Mouse (Mus musculus) CH12.LX (cell line): ENCODE results near the gene Thsd4. TPM values are rescaled to one million over a fixed set of nuclear protein-coding genes. Genes with fewer than 3 reads are reported as not detected.

Experiments used
- DNase-seq: peaks from one replicate; pipeline ENCODE4 v3.0.0-alpha.2; 2013; ENCODE audit errors: extremely low read depth
- H3K27ac ChIP-seq: 2 replicates; pipeline ENCODE4 v1.5.1; 2012; ENCODE audit warnings: low read depth, mild to moderate bottlenecking, control low read depth, moderate library complexity; ENCODE audit not compliant: insufficient read depth
- H3K27me3 ChIP-seq: replicated peaks from 2 replicates; pipeline ENCODE3; 2012; ENCODE audit warnings: inconsistent platforms
- H3K36me3 ChIP-seq, 2 experiments: replicated peaks in 1 of 2; 2 replicates each; pipeline versions ENCODE3 to v1.6.1; 2012; ENCODE audit warnings: inconsistent platforms in 1 of 2, low read length in 1 of 2, mild to moderate bottlenecking in 1 of 2, mixed read lengths in 1 of 2, moderate library complexity in 1 of 2; ENCODE audit not compliant: control insufficient read depth in 1 of 2, insufficient read depth in 1 of 2
- H3K4me1 ChIP-seq, 2 experiments: 2 replicates each; pipeline ENCODE4 v1.6.1; 2012; ENCODE audit warnings: inconsistent platforms in 1 of 2, moderate library complexity in 1 of 2; ENCODE audit not compliant: insufficient read depth in 2 of 2, control insufficient read depth in 1 of 2
- H3K4me2 ChIP-seq: 2 replicates; pipeline ENCODE4 v1.6.1; 2012; ENCODE audit warnings: low read depth, mild to moderate bottlenecking, control low read depth; ENCODE audit not compliant: poor library complexity, insufficient read depth, severe bottlenecking
- H3K4me3 ChIP-seq, 3 experiments: fragments of 150-350 bp in 1 of 3; sonication (generic) in 1 of 3; replicated peaks in 1 of 3; 2 replicates each; pipeline versions ENCODE3 to v1.5.1; 2011 to 2012; ENCODE audit warnings: low read depth in 2 of 3, low read length in 2 of 3, mild to moderate bottlenecking in 2 of 3, moderate library complexity in 2 of 3, control low read depth in 1 of 3, improper control_type of control experiment in 1 of 3, inconsistent platforms in 1 of 3, mixed read lengths in 1 of 3; ENCODE audit not compliant: poor library complexity in 1 of 3
- H3K79me2 ChIP-seq: replicated peaks from 2 replicates; pipeline ENCODE4 v1.6.1; 2012; ENCODE audit warnings: mild to moderate bottlenecking, moderate library complexity; ENCODE audit not compliant: control insufficient read depth, poor library complexity, insufficient read depth, severe bottlenecking; ENCODE audit errors: extremely low read depth
- H3K9ac ChIP-seq: 2 replicates; pipeline ENCODE4 v1.6.1; 2012; ENCODE audit warnings: low read depth, mild to moderate bottlenecking, control low read depth, moderate library complexity; ENCODE audit not compliant: insufficient read depth
- H3K9me3 ChIP-seq: replicated peaks from 2 replicates; pipeline ENCODE3; 2012; ENCODE audit warnings: low read length, inconsistent platforms, mixed read lengths
- BHLHE40 ChIP-seq: IDR thresholded peaks from 2 replicates; pipeline ENCODE4 v1.6.1; 2011; ENCODE audit warnings: mild to moderate bottlenecking, low read depth, low read length, improper control_type of control experiment
- CTCF ChIP-seq, 2 experiments: IDR thresholded peaks in 1 of 2; conservative IDR thresholded peaks in 1 of 2; 2 replicates each; pipeline ENCODE4 v1.5.1; 2011 to 2012; ENCODE audit warnings: low read depth in 2 of 2, low read length in 2 of 2, improper control_type of control experiment in 1 of 2, inconsistent platforms in 1 of 2, mild to moderate bottlenecking in 1 of 2, moderate library complexity in 1 of 2
- E2F4 ChIP-seq: IDR thresholded peaks from 2 replicates; pipeline ENCODE4 v1.6.1; 2011; ENCODE audit warnings: low read depth, low read length, improper control_type of control experiment; ENCODE audit not compliant: insufficient replicate concordance
- EP300 ChIP-seq: IDR thresholded peaks from 2 replicates; pipeline ENCODE4 v1.6.1; 2011; ENCODE audit warnings: low read length, improper control_type of control experiment
- ETS1 ChIP-seq: conservative IDR thresholded peaks from 2 replicates; pipeline ENCODE4 v1.6.1; 2012; ENCODE audit warnings: low read depth, mild to moderate bottlenecking, inconsistent platforms, low read length, improper control_type of control experiment, moderate library complexity
- GABPA ChIP-seq: IDR thresholded peaks from 2 replicates; pipeline ENCODE4 v1.6.1; 2012; ENCODE audit warnings: low read depth, low read length, improper control_type of control experiment, inconsistent platforms; ENCODE audit not compliant: insufficient replicate concordance
- IRF4 ChIP-seq: IDR thresholded peaks from 2 replicates; pipeline ENCODE4 v1.6.1; 2014; ENCODE audit warnings: low read depth, mild to moderate bottlenecking, inconsistent platforms, low read length, improper control_type of control experiment
- KAT2A ChIP-seq: IDR thresholded peaks from 2 replicates; pipeline ENCODE4 v1.6.1; 2012; ENCODE audit warnings: low read length, improper control_type of control experiment, inconsistent platforms; ENCODE audit not compliant: insufficient replicate concordance
- MXI1 ChIP-seq: IDR thresholded peaks from 2 replicates; pipeline ENCODE4 v1.6.1; 2011; ENCODE audit warnings: mild to moderate bottlenecking, low read depth, low read length, improper control_type of control experiment
- MYC ChIP-seq: IDR thresholded peaks from 2 replicates; pipeline ENCODE4 v1.6.1; 2011; ENCODE audit warnings: low read depth, mild to moderate bottlenecking, improper control_type of control experiment, low read length
- NELFE ChIP-seq: IDR thresholded peaks from 2 replicates; pipeline ENCODE4 v1.6.1; 2011; ENCODE audit warnings: low read depth, low read length, improper control_type of control experiment
- RAD21 ChIP-seq: IDR thresholded peaks from 2 replicates; pipeline ENCODE4 v1.6.1; 2011; ENCODE audit warnings: low read depth, mild to moderate bottlenecking, low read length, improper control_type of control experiment, moderate library complexity
- SMC3 ChIP-seq: IDR thresholded peaks from 2 replicates; pipeline ENCODE4 v1.6.1; 2011; ENCODE audit warnings: low read depth, low read length, improper control_type of control experiment
- TBP ChIP-seq: conservative IDR thresholded peaks from 2 replicates; pipeline ENCODE4 v1.6.1; 2011; ENCODE audit warnings: low read depth, low read length, improper control_type of control experiment
- dilution Hi-C: fragments of 300-500 bp; cut with MboI; formaldehyde crosslinking; loops from 2 replicates; pipeline ENCODE4 v1.14.3; 2020; ENCODE audit warnings: low sequenced_read_pairs; ENCODE audit not compliant: extremely low pct_unique_long_range_greater_than_20kb, extremely low pct_ligation_motif_present
- in situ Hi-C: fragments of 300-500 bp; cut with MboI; formaldehyde crosslinking; loops from 3 replicates; pipeline ENCODE4 v1.14.3; 2019; ENCODE audit warnings: low sequenced_read_pairs, low pct_ligation_motif_present, low pct_unique_long_range_greater_than_20kb, mixed read lengths
- polyA plus RNA-seq: library from polyadenylated mRNA; unstranded; fragments of >175 nt; gene quantifications from 2 replicates; pipeline ENCODE4 v1.2.1, GENCODE M21; 2012; ENCODE audit warnings: low read depth; ENCODE audit not compliant: insufficient read length
- total RNA-seq, 2 experiments: library from RNA; depleted of rRNA; stranded (reverse); fragments of 300-350 nt in 1 of 2; fragments of >200 nt in 1 of 2; gene quantifications; 2 replicates each; pipeline ENCODE4 v1.2.3; 2012 to 2014

The Thsd4 gene
- total and polyA plus RNA-seq, 3 experiments = not detected

DNA sequence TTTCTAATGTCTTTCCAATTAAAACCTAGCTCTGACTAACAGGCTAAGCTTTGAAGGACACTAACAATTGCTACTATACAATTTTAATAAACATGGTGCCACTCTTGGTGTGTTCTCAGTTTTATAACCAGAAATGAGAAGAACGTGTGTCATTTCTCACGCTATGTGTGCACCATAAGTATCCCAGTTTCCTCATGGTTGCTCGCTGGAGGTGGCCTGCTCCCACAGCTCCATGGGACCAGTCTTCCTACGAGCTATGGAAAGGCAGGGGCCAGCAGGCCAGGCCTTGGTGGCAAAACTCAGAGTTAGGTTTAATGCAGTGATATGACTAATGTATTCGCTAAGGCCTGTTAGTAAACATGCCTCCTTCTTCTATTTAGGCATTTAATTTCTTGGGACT is 468.7 kb downstream of the Thsd4 start:
- no peak overlapping the region for H3K4me3 ChIP-seq
- in situ Hi-C loops (no loop called here), dilution Hi-C loops (no loop called here)
- no peaks in the 10 kb centered on the region for H3K79me2 ChIP-seq
- H3K9me3 ChIP-seq = peaks cover 2% of the 10 kb centered on the region
- TF ChIP-seq EP300 = no peak
- no peak for TF ChIP-seq ETS1
- TF ChIP-seq NELFE = no peak
- TF ChIP-seq TBP = no peak
- H3K36me3 ChIP-seq = no peaks in the 10 kb centered on the region
- no peak for DNase-seq
- H3K27ac ChIP-seq = no peak overlapping the region
- no peak overlapping the region for H3K9ac ChIP-seq
- H3K4me2 ChIP-seq = no peak overlapping the region
- no peaks in the 10 kb centered on the region for H3K27me3 ChIP-seq
- H3K4me1 ChIP-seq = no peaks in the 10 kb centered on the region

GRCm38 (mm10) chr9:60052415-60052814 is 469.4 kb downstream of the Thsd4 start:
- TF ChIP-seq GABPA (no peak), RAD21 (peak; percentile 9), E2F4 (no peak), MXI1 (no peak), IRF4 (no peak), CTCF (conservative IDR thresholded peaks at IDR 0.05 in 1 of 2, IDR thresholded peaks at IDR 0.05 in 1 of 2; ENCODE audit: low read depth in 2 of 2, low read length in 2 of 2) (peak in 1 of 2 experiments; percentile 40; a peak in 3 of 4 replicates), KAT2A (no peak)
- no peak overlapping the region for H3K4me2 ChIP-seq
- no peak overlapping the region for H3K4me3 ChIP-seq
- dilution Hi-C loops (no loop called here), in situ Hi-C loops (no loop called here)
- H3K9ac ChIP-seq = no peak overlapping the region
- DNase-seq = peak; percentile 11
- peaks cover 2% of the 10 kb centered on the region for H3K9me3 ChIP-seq
- no peaks in the 10 kb centered on the region for H3K4me1 ChIP-seq
- no peaks in the 10 kb centered on the region for H3K36me3 ChIP-seq
- H3K27ac ChIP-seq = no peak overlapping the region
- H3K27me3 ChIP-seq = no peaks in the 10 kb centered on the region
- no peaks in the 10 kb centered on the region for H3K79me2 ChIP-seq

GRCm38 (mm10) chr9:60043175-60043574 is 478.7 kb downstream of the Thsd4 start:
- Histone ChIP-seq H3K4me2 (no peak overlapping the region), H3K79me2 (no peaks in the 10 kb centered on the region), H3K4me3 (no peak overlapping the region), H3K27me3 (no peaks in the 10 kb centered on the region), H3K9me3 (peaks cover 3% of the 10 kb centered on the region), H3K4me1 (no peaks in the 10 kb centered on the region), H3K9ac (no peak overlapping the region), H3K36me3 (no peaks in the 10 kb centered on the region), H3K27ac (no peak overlapping the region)
- no peak for DNase-seq
- TF ChIP-seq MYC (no peak), SMC3 (no peak), BHLHE40 (no peak)
- in situ Hi-C loops (no loop called here), dilution Hi-C loops (no loop called here)
